Mouse (Mus musculus): ENCODE results near the gene Ell2. TPM values are rescaled to one million over a fixed set of nuclear protein-coding genes. Genes with fewer than 3 reads are reported as not detected.
"Not testable (repeated sequence)": the region's sequence is repeated elsewhere in the genome, so short reads cannot be mapped to it uniquely, and the experiment has no call there.

Ell2 gene
- 10 to 100 TPM; 24.4 to 34.0 TPM for total RNA-seq (2021)
- long read RNA-seq, experiment 1, full-length matches to known transcripts = 1 of 13 reads
- long read RNA-seq, experiment 1, partial matches to known transcripts = 1 of 13 reads
- long read RNA-seq, experiment 1, other reads (novel, unspliced or antisense) = 11 of 13 reads
- long read RNA-seq, experiment 2, full-length matches to known transcripts = 1 of 16 reads
- long read RNA-seq, experiment 2, partial matches to known transcripts = 1 of 16 reads
- long read RNA-seq, experiment 2, other reads (novel, unspliced or antisense) = 14 of 16 reads

DNA sequence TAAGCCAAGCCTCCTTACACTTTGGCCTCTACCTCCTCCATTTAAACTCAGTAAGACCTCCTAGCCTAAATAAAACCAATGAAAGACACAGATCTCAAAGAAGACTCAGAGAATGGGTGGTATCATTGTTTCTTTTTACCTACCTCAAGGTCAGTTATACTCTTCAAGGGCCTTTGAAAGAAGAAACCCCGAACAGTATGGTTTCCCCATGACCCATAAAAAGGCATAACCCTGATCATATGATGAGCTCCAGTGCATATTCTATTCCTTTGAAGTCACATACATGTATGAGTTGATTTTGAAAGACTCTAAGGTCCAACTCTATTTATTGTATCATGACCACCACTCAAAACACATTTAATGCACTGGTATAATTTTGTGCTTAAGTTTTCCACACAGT is at the start of gene Ell2:
TSS of gene Ell2 (plus strand) at position 301 of the 400 bp plus-strand sequence.
- DNase-seq = no peak
- intact Hi-C loops (cut with DNase I) = loop anchor here (5.0 to 10.0 kb wide), 3 partner anchors 36 to 318 kb away; no protein-coding TSS in a partner anchor

DNA sequence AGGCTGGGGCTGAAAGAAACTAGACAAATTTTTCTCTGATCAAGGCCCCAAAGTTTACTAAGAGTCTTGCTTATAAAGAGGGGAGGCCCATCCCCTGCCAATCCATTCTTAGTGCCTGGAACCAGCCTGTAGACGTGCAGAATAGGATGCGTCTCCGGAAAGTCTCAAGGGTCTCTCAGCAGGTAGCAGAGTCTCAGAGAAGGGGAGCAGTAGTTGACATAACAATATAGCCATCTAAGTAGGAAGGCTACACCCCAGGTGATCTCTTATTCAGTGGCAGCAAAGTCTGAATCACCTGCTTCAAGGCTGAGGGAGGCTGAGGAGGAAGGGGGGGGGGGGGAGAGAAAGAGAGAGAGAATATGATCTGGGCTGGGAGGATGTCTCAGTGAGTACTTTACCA is 21.1 kb upstream of the Ell2 start:
- intact Hi-C loops (cut with DNase I) = no loop called here
- no peak for DNase-seq

DNA sequence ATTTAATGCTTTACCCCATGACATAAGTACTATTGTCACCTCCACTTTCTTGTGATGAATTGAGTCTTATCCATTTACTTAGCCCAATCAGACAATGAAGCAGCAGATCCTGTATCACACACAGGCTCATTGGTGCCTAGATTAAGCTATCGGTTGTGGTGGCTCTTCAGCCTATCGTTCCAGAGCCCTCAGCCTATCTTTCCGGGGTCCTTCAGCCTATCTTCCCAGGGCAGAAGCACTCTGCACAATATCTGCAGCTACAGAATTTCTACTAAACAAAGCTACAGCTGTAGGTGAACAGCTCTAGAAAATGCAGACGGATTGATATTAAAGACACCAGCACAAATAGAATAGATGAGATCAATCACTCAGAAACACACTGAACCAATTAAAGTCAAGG is 19.6 kb upstream of the Ell2 start:
- intact Hi-C loops (cut with DNase I) = no loop called here
- DNase-seq = no peak

- DNase-seq = no peak
- intact Hi-C loops (cut with DNase I) = no loop called here
Measured at GRCm38 (mm10) chr13:75691625-75692024, 14.9 kb upstream of the Ell2 start.

DNA sequence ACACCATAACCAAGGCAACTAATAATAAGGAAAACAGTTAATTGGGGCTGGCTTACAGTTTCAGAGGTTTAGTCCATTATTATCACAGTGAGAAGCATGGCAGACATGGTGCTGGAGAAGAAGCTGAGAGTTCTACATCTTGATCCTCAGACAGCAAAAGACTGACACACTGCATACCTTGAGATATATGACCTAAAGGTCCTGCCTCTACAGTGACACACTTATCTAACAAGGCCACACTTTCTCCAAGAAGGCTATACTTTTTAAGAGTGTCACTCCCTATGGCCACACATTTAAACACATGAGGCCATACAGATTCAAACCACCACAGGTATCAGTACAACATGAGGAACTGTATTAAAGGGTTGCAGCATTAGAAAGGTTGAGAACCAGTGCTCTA is 13.5 kb upstream of the Ell2 start:
- intact Hi-C loops (cut with DNase I) = no loop called here
- DNase-seq = no peak

DNA sequence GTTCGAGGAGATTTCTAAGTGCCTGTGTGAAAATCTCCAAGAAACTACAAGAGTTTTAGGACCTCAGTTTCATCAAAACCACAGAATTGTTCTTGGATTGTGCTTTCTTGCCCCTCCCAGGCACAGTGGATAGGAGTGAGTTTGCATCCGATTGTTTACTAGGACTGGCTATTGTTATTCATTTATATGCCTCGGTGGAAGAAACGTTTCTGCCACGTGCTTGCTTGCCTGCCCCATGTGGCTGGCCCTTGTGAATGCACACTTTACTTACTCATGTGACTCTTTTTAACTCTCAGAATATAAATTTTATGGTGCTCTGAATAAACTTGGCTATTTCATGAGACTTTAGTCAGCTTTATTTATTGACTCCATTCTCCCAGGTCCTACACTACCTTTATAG is 3.7 kb upstream of the Ell2 start:
- intact Hi-C loops (cut with DNase I) = loop anchor here (10.0 kb wide), 1 partner anchor 322 kb away; no protein-coding TSS in a partner anchor
- DNase-seq = no peak

GRCm38 (mm10) chr13:75706882-75707816 is 592 bp downstream of the Ell2 start:
- intact Hi-C loops (cut with DNase I) = loop anchor here (5.0 to 10.0 kb wide), 3 partner anchors 35 to 318 kb away; no protein-coding TSS in a partner anchor

GRCm38 (mm10) chr13:75707821-75708636 is 1.5 kb downstream of the Ell2 start:
- DNase-seq = peak; percentile 58 to 65
- intact Hi-C loops (cut with DNase I) = loop anchor here (5.0 to 10.0 kb wide), 3 partner anchors 34 to 317 kb away; no protein-coding TSS in a partner anchor

More at GRCm38 (mm10) chr13:75706882-75707816, 592 bp downstream of the Ell2 start:
- peak; percentile 84 to 91 for DNase-seq

GRCm38 (mm10) chr13:75708637-75709002 is 2.1 kb downstream of the Ell2 start:
- DNase-seq = no peak
- intact Hi-C loops (cut with DNase I) = loop anchor here (5.0 to 10.0 kb wide), 3 partner anchors 34 to 316 kb away; no protein-coding TSS in a partner anchor

- DNase-seq = no peak
- intact Hi-C loops (cut with DNase I) = loop anchor here (5.0 to 10.0 kb wide), 3 partner anchors 33 to 316 kb away; no protein-coding TSS in a partner anchor
Measured at GRCm38 (mm10) chr13:75709026-75709778, 2.6 kb downstream of the Ell2 start.

- DNase-seq = no peak
- intact Hi-C loops (cut with DNase I) = no loop called here
Measured at GRCm38 (mm10) chr13:75710152-75710551, 3.6 kb downstream of the Ell2 start.

DNA sequence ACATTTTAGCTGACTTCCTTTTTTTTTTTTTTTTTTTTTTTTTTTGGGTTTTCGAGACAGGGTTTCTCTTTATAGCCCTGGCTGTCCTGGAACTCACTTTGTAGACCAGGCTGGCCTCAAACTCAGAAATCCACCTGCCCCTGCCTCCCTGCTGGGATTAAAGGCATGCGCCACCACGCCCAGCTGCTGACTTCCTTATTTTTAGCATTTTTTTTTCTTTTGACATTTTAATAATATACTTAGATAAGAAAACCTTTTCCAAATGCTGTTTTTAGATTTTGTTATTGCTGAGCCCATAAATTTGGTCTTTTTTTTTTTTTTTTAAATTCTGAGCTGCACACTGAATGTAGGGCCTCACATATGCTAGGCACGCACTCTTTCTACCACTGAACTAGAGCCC is 5.0 kb downstream of the Ell2 start:
- intact Hi-C loops (cut with DNase I); DNase-seq: not testable (repeated sequence)

GRCm38 (mm10) chr13:75712544-75712943 is 6.0 kb downstream of the Ell2 start:
- intact Hi-C loops (cut with DNase I); DNase-seq: not testable (repeated sequence)

GRCm38 (mm10) chr13:75714407-75714806 is 7.8 kb downstream of the Ell2 start:
- no peak for DNase-seq
- intact Hi-C loops (cut with DNase I) = no loop called here

DNA sequence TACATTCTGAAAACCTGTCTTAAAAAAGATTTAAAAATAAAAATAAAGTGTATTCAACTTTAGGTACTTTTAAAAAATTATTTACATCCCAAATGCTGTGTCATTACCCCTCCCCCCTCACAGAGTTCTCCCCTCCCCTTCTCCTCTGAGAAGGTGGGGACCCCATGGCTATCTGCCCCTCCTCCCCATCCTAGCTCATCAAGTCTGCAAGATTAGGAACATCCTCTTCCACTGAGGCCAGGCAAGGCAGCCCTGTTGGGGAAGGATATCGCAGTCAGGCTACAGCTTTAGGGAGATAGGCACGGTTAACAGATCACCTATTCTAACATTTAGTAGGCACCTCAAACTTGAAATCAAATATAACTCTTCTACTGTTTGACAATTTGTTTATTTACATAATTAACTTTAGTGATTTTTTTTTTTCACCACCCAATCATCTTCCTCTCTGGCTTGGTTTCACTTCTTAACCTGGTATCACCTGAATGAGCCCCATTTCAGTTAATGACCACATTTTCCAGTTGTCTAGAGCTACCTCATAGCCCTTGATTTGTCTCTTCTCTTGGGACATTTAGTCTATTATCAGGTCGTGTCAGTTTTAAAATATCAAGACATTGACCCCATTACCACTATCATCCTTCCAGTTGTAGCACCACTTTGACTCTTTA is 11.2 kb downstream of the Ell2 start:
- DNase-seq = no peak

GRCm38 (mm10) chr13:75718376-75718775 is 11.8 kb downstream of the Ell2 start:
- no peak for DNase-seq
- intact Hi-C loops (cut with DNase I) = no loop called here

More for the DNA sequence above, 11.2 kb downstream of the Ell2 start:
- intact Hi-C loops (cut with DNase I) = no loop called here

GRCm38 (mm10) chr13:75719645-75720044 is 13.1 kb downstream of the Ell2 start:
- intact Hi-C loops (cut with DNase I) = no loop called here
- DNase-seq = no peak

DNA sequence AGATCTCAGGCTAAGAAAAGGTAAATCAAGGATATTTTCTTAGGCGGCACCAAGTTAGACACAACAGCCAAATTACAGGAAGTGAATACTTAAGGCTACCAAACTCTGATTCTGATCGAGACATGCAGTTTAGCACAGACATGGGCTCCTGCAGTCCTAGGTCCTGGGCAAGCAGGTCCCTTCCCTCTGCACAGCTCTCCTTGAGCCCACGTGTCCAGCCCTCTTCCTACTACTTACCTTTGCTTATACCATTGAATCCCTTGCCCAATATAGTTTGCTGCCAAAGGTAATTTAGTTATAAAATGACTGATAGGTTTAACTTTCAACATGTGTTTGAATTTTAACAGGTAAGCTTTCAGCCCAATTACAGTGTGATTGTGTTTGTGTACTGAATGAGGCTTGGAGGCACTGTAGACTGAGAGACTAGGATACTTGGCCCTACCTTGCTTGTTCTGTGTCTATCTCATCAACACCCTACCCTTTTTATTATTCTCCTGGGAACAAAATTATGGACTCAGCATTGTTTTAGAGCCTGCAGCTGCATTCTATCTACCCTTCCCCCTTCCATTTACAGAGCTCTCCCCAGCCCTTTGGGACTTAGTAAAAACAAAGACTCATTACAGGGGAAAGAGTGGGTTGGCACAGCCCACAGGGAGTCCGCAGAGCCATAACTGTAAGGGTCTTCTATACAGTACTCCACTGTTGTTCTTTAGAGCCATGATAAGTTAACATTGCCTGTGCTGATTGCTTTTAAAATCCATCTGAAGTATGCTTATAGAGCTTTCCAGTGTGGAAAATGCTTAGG is 20.2 kb downstream of the Ell2 start:
- intact Hi-C loops (cut with DNase I) = no loop called here
- DNase-seq = no peak
